Mouse (Mus musculus): ENCODE measurements around the gene Arhgap22. TPM values are rescaled to one million over a fixed set of nuclear protein-coding genes. Genes with fewer than 3 reads are reported as not detected.

The Arhgap22 gene
- polyA plus RNA-seq, 1 experiment from 2014 or later = 8.1 TPM

DNA sequence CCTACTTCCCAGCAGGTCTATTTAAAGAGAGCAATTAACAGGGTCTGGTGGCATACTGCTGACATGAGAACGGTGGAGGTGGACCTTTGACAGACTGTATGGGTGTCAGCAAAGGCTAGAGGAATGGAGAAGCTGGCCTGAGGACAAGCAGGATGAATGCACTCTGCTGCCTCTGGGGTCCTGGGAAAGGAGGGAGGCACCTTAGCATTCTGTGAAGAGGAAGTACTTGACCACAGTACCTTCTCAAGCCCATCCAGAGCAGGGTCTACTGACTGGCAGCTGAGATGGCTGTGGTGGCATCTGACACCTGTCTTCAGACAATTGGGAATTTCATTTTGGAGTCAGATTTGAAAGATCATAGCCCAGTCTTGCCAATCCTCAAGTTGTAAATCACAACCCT, 159.4 kb downstream of the Arhgap22 start:
- Histone ChIP-seq H3K27ac (ENCODE audit: low read length) (no peak overlapping the region), H3K27me3 (ENCODE audit: control insufficient read depth, insufficient read depth, low read depth, low read length) (no peaks in the 10 kb centered on the region), H3K4me1 (replicated peaks; ENCODE audit: control insufficient read depth, insufficient read depth, low read length) (no peaks in the 10 kb centered on the region; the same call in 1 of the 2 replicates), H3K9me3 (ENCODE audit: control insufficient read depth, low read length) (no peaks in the 10 kb centered on the region), H3K36me3 (ENCODE audit: control insufficient read depth, insufficient read depth, low read length) (no peaks in the 10 kb centered on the region), H3K4me3 (ENCODE audit: low read length) (no peak overlapping the region), H3K4me2 (ENCODE audit: low read depth, low read length) (no peak overlapping the region), H3K9ac (ENCODE audit: low read length) (no peak overlapping the region)
- 52% methylated on average over 1 of the region's 1 CpGs for WGBS
- no peak for ATAC-seq (ENCODE audit: low read depth)

DNA sequence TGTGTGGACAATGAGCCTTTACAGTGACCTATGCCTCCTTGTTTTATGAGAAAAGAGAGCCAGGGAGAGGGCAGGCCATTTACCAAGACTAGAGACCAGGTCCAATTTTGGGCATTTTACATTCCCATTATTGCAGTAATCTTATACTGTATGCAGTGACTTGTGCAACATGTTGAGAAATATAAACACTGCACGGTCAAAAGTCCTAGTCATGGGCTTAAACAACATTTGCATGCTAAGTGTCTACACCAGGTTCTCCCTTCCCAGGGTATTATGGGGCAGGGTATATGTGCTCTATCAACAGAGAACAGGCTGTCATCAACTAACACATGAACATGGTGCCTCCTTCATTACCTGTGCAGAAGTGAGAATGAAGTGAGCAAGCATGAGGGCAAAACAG, 160.3 kb downstream of the Arhgap22 start:
- peak; percentile 13; the same call in 1 of the 2 replicates for ATAC-seq (ENCODE audit: low read depth)

DNA sequence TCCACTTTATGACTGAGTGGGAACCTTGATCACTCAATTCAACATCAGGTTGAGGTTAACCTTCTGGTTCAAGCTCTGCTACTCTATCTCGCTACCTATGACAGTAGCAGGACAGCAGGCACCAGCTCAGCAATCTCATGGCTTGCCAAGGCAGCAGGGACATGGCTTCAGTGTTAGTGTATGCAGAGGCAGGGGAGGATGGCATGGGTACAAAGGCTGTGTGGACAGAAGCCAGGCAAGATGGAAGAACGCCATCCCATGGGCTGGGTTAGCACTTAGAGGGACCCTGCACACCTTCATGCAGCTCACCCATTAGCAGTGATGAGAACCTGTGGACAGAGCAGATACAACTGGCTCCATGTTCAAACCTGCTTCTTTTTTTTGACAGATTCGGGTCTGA, 163.4 kb downstream of the Arhgap22 start:
- Histone ChIP-seq H3K4me3 (ENCODE audit: low read length) (no peak overlapping the region), H3K27ac (ENCODE audit: low read length) (no peak overlapping the region), H3K4me1 (replicated peaks; ENCODE audit: control insufficient read depth, insufficient read depth, low read length) (no peaks in the 10 kb centered on the region; the same call in 1 of the 2 replicates), H3K9me3 (ENCODE audit: control insufficient read depth, low read length) (no peaks in the 10 kb centered on the region), H3K9ac (ENCODE audit: low read length) (no peak overlapping the region), H3K4me2 (ENCODE audit: low read depth, low read length) (no peak overlapping the region), H3K36me3 (ENCODE audit: control insufficient read depth, insufficient read depth, low read length) (peaks cover 2% of the 10 kb centered on the region; the same call in 1 of the 2 replicates), H3K27me3 (ENCODE audit: control insufficient read depth, insufficient read depth, low read depth, low read length) (no peaks in the 10 kb centered on the region)
- 88% methylated on average over 3 of the region's 3 CpGs for WGBS
- no peak for ATAC-seq (ENCODE audit: low read depth)

More for the DNA sequence above, 160.3 kb downstream of the Arhgap22 start:
- no peaks in the 10 kb centered on the region for H3K9me3 ChIP-seq (ENCODE audit: control insufficient read depth, low read length)
- 28% methylated on average over 1 of the region's 1 CpGs for WGBS
- H3K36me3 ChIP-seq (ENCODE audit: control insufficient read depth, insufficient read depth, low read length) = no peaks in the 10 kb centered on the region
- no peak overlapping the region for H3K4me2 ChIP-seq (ENCODE audit: low read depth, low read length)
- no peak overlapping the region for H3K4me3 ChIP-seq (ENCODE audit: low read length)
- H3K9ac ChIP-seq (ENCODE audit: low read length) = no peak overlapping the region
- H3K4me1 ChIP-seq (replicated peaks; ENCODE audit: control insufficient read depth, insufficient read depth, low read length) = no peaks in the 10 kb centered on the region; the same call in 1 of the 2 replicates
- H3K27ac ChIP-seq (ENCODE audit: low read length) = no peak overlapping the region
- H3K27me3 ChIP-seq (ENCODE audit: control insufficient read depth, insufficient read depth, low read depth, low read length) = no peaks in the 10 kb centered on the region

GRCm38 (mm10) chr14:33378723-33379122, 164.9 kb downstream of the Arhgap22 start:
- no peak overlapping the region for H3K27ac ChIP-seq (ENCODE audit: low read length)
- H3K27me3 ChIP-seq (ENCODE audit: control insufficient read depth, insufficient read depth, low read depth, low read length) = no peaks in the 10 kb centered on the region
- no peak overlapping the region for H3K4me3 ChIP-seq (ENCODE audit: low read length)
- H3K36me3 ChIP-seq (ENCODE audit: control insufficient read depth, insufficient read depth, low read length) = peaks cover 9% of the 10 kb centered on the region; the same call in 1 of the 2 replicates
- 83% methylated on average over 5 of the region's 5 CpGs for WGBS
- no peaks in the 10 kb centered on the region for H3K4me1 ChIP-seq (replicated peaks; ENCODE audit: control insufficient read depth, insufficient read depth, low read length)
- no peaks in the 10 kb centered on the region for H3K9me3 ChIP-seq (ENCODE audit: control insufficient read depth, low read length)
- H3K4me2 ChIP-seq (ENCODE audit: low read depth, low read length) = no peak overlapping the region
- ATAC-seq (ENCODE audit: low read depth) = no peak
- no peak overlapping the region for H3K9ac ChIP-seq (ENCODE audit: low read length)

DNA sequence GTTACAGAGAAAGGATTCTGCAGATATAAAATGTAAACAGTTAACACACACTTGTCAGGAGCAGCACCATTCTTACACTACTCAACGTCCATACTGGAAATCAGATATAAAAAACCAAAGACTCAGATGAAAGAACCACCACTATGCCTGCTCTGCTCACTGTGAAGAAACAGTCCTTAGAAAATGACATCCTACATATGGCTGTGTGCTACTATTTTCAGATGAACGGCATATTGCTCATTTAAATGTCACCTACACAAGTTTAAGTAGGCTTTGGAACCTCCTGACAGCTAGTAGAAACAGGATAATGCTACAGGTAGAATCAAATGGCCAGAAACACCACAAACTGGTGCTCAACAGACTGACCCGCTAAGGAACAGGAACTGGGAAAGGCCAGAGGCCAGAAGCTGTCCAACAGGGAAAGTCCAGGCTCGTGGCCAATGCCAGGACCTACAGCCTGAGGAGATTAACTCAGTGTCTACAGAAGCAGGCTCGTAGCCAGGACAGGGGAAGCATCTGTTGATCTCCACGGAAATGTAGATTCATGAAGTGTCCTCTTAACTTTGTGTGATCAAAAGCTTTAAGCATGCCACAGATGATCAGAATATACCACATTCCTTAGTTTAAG, 167.1 kb downstream of the Arhgap22 start:
- no peak overlapping the region for H3K27ac ChIP-seq (ENCODE audit: low read length)
- peaks cover 16% of the 10 kb centered on the region; the same call in 1 of the 2 replicates for H3K36me3 ChIP-seq (ENCODE audit: control insufficient read depth, insufficient read depth, low read length)
- no peaks in the 10 kb centered on the region for H3K4me1 ChIP-seq (replicated peaks; ENCODE audit: control insufficient read depth, insufficient read depth, low read length)
- no peak overlapping the region for H3K4me3 ChIP-seq (ENCODE audit: low read length)
- H3K9me3 ChIP-seq (ENCODE audit: control insufficient read depth, low read length) = no peaks in the 10 kb centered on the region
- no peak overlapping the region for H3K4me2 ChIP-seq (ENCODE audit: low read depth, low read length)
- 69% methylated on average over 6 of the region's 6 CpGs for WGBS
- ATAC-seq (ENCODE audit: low read depth) = no peak
- no peak overlapping the region for H3K9ac ChIP-seq (ENCODE audit: low read length)
- no peaks in the 10 kb centered on the region for H3K27me3 ChIP-seq (ENCODE audit: control insufficient read depth, insufficient read depth, low read depth, low read length)

GRCm38 (mm10) chr14:33398065-33398860, 184.4 kb downstream of the Arhgap22 start:
- 88% methylated on average over 5 of the region's 5 CpGs for WGBS
- H3K9me3 ChIP-seq (ENCODE audit: control insufficient read depth, low read length) = no peaks in the 10 kb centered on the region

GRCm38 (mm10) chr14:33400019-33400418, 186.2 kb downstream of the Arhgap22 start:
- Histone ChIP-seq H3K27me3 (ENCODE audit: control insufficient read depth, insufficient read depth, low read depth, low read length) (no peaks in the 10 kb centered on the region), H3K27ac (ENCODE audit: low read length) (no peak overlapping the region), H3K4me2 (ENCODE audit: low read depth, low read length) (no peak overlapping the region), H3K36me3 (ENCODE audit: control insufficient read depth, insufficient read depth, low read length) (peaks cover 10% of the 10 kb centered on the region; the same call in 1 of the 2 replicates), H3K4me3 (ENCODE audit: low read length) (no peak overlapping the region), H3K4me1 (replicated peaks; ENCODE audit: control insufficient read depth, insufficient read depth, low read length) (no peaks in the 10 kb centered on the region), H3K9me3 (ENCODE audit: control insufficient read depth, low read length) (no peaks in the 10 kb centered on the region), H3K9ac (ENCODE audit: low read length) (no peak overlapping the region)
- ATAC-seq (ENCODE audit: low read depth) = no peak
- 82% methylated on average over 3 of the region's 3 CpGs for WGBS

More at GRCm38 (mm10) chr14:33398065-33398860, 184.4 kb downstream of the Arhgap22 start:
- Histone ChIP-seq H3K4me3 (ENCODE audit: low read length) (no peak overlapping the region), H3K4me2 (ENCODE audit: low read depth, low read length) (no peak overlapping the region), H3K4me1 (replicated peaks; ENCODE audit: control insufficient read depth, insufficient read depth, low read length) (no peaks in the 10 kb centered on the region), H3K9ac (ENCODE audit: low read length) (no peak overlapping the region), H3K36me3 (ENCODE audit: control insufficient read depth, insufficient read depth, low read length) (peaks cover 10% of the 10 kb centered on the region; the same call in 1 of the 2 replicates), H3K27ac (ENCODE audit: low read length) (no peak overlapping the region), H3K27me3 (ENCODE audit: control insufficient read depth, insufficient read depth, low read depth, low read length) (no peaks in the 10 kb centered on the region)
- ATAC-seq (ENCODE audit: low read depth) = no peak

DNA sequence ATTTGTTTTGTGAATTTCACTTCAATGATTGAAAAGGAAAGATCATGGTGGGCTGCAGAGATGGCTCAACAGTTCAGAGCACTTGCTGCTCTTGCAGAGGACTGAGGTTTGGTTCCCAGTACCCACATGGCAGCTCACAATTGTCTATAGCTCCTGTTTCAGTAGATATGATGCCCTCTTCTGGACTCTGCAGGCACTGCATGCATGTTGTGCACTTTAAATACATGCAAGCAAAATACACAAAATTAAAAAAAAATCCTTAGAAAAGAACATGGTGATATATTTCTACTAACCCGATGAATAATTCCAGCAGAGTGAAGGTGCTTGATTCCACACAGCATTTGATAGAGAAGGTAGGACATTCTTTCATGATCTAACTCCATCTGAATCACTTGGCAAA, 188.5 kb downstream of the Arhgap22 start:
- no peak for ATAC-seq (ENCODE audit: low read depth)
- H3K36me3 ChIP-seq (ENCODE audit: control insufficient read depth, insufficient read depth, low read length) = peaks cover 10% of the 10 kb centered on the region; the same call in 1 of the 2 replicates
- H3K27ac ChIP-seq (ENCODE audit: low read length) = no peak overlapping the region
- no peaks in the 10 kb centered on the region for H3K9me3 ChIP-seq (ENCODE audit: control insufficient read depth, low read length)
- no peak overlapping the region for H3K4me2 ChIP-seq (ENCODE audit: low read depth, low read length)
- no peaks in the 10 kb centered on the region for H3K27me3 ChIP-seq (ENCODE audit: control insufficient read depth, insufficient read depth, low read depth, low read length)
- WGBS = 90% methylated on average over 1 of the region's 1 CpGs
- H3K9ac ChIP-seq (ENCODE audit: low read length) = no peak overlapping the region
- H3K4me1 ChIP-seq (replicated peaks; ENCODE audit: control insufficient read depth, insufficient read depth, low read length) = no peaks in the 10 kb centered on the region
- no peak overlapping the region for H3K4me3 ChIP-seq (ENCODE audit: low read length)

DNA sequence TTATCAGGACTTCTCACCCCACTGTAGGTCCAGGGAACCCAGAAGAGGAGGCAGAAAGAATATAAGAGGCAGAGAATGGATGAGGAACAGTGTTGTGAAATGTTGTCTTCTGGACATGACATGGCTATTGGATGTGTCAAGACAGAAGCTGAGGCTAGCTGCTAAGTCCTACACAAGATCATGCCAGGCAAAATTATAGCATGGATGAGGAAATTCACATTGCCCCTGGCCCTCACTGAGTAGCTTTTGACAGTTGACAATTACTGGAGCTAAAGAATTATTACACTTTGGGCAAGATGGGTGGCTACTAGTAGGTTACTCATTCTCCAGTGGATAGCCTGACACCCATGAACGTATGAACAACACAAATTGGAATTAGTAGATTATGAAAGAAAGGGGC, 201.9 kb downstream of the Arhgap22 start:
- Histone ChIP-seq H3K36me3 (ENCODE audit: control insufficient read depth, insufficient read depth, low read length) (no peaks in the 10 kb centered on the region), H3K4me1 (replicated peaks; ENCODE audit: control insufficient read depth, insufficient read depth, low read length) (no peaks in the 10 kb centered on the region), H3K4me3 (ENCODE audit: low read length) (no peak overlapping the region), H3K27ac (ENCODE audit: low read length) (no peak overlapping the region), H3K27me3 (ENCODE audit: control insufficient read depth, insufficient read depth, low read depth, low read length) (no peaks in the 10 kb centered on the region), H3K4me2 (ENCODE audit: low read depth, low read length) (no peak overlapping the region), H3K9ac (ENCODE audit: low read length) (no peak overlapping the region), H3K9me3 (ENCODE audit: control insufficient read depth, low read length) (no peaks in the 10 kb centered on the region)
- ATAC-seq (ENCODE audit: low read depth) = no peak
- 80% methylated on average over 1 of the region's 1 CpGs for WGBS

Measured in lung, embryonic 16.5 days (tissue).